In the genomic region with DNA sequence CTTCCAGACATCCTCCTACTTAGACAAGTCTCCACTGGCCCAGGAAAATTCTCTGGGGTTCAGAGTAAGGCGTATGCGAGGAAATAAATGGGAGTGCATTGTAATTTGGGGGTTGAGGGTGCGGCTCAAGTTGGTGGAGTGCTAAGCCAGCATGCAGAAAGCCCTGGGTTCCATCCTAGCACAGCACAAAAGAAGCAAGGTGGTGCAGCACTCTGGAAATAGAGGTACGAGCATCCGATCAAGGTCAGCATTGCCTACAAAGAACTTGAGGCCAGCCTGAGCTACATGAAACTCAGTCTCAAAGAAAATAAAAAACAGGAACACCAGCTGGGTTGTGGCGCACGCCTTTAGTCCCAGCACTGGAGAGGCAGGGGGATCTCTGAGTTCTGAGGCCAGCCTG, we compare ENCODE assay signal across 9 mouse cellular contexts. TPM values are rescaled to one million over a fixed set of nuclear protein-coding genes. Genes with fewer than 3 reads are reported as not detected.
DNase-seq lines count a peak whose midpoint lies in the region; ATAC-seq and TF ChIP-seq lines count a peak whose summit lies in the region.
"Had no signal": no experiment of that assay in that cellular context is flagged by ENCODE, and none has a peak within 500 bp of the region (broad histone marks: within the 10 kb centered on the region; RNA-seq: fewer than 3 reads in every experiment).

Gene Nanos3 (minus strand): TSS at position 101 of the 400 bp plus-strand sequence.

- H3K9ac ChIP-seq in heart, embryonic 14.5 days (ENCODE audit: low read length), result peak within 1 kb of the TSS; percentile 97
- H3K9ac ChIP-seq in ES-E14 (ENCODE audit: insufficient read depth, low read depth, low read length, poor library complexity, severe bottlenecking), result peak within 1 kb of the TSS; percentile 88

- H3K27ac ChIP-seq in heart, embryonic 14.5 days (replicated peaks in 1 of 2; ENCODE audit: control insufficient read depth in 1 of 2, insufficient read depth in 1 of 2, low read depth in 2 of 2, low read length in 2 of 2), result peak within 1 kb of the TSS in 1 of 2 experiments; percentile 78; a peak in 1 of 4 replicates
- peak within 1 kb of the TSS; percentile 71; the same call in 1 of the 2 replicates for H3K27ac ChIP-seq in ES-E14 (ENCODE audit: insufficient read depth, low read depth, low read length, poor library complexity, severe bottlenecking)
- H3K27ac ChIP-seq in hindbrain, embryonic 10.5 days, result peak within 1 kb of the TSS; percentile 100
- H3K27ac ChIP-seq in midbrain, embryonic 10.5 days (replicated peaks), result peak within 1 kb of the TSS; percentile 100

- in situ Hi-C loops in ES-E14 (cut with MboI; ENCODE audit: low sequenced_read_pairs in 2 of 2, unreplicated experiment in 2 of 2), result no loop called here

- WGBS in heart, embryonic 14.5 days, result 99% methylated on average over 7 of the region's 7 CpGs
- 92% methylated on average over 7 of the region's 7 CpGs for WGBS in hindbrain, embryonic 10.5 days
- WGBS in midbrain, embryonic 10.5 days, result 90% methylated on average over 7 of the region's 7 CpGs

- no peaks in the 10 kb centered on the region for H3K9me3 ChIP-seq in heart, embryonic 14.5 days (ENCODE audit: control insufficient read depth, low read length)
- no peaks in the 10 kb centered on the region for H3K9me3 ChIP-seq in ES-E14 (ENCODE audit: control insufficient read depth, insufficient read depth, low read depth, low read length)
- H3K9me3 ChIP-seq in hindbrain, embryonic 10.5 days, result 0 out of 2 replicates have a peak, but pooled peaks cover 5% of the 10 kb centered on the region
- H3K9me3 ChIP-seq in midbrain, embryonic 10.5 days (replicated peaks), result peaks cover 4% of the 10 kb centered on the region; the same call in 1 of the 2 replicates

- peak within 1 kb of the TSS; percentile 77 to 82 for H3K4me3 ChIP-seq in heart, embryonic 14.5 days (ENCODE audit: control insufficient read depth in 1 of 2, insufficient read depth in 1 of 2, low read depth in 1 of 2, low read length in 2 of 2)
- H3K4me3 ChIP-seq in ES-E14 (ENCODE audit: insufficient read depth in 1 of 2, low read depth in 1 of 2, low read length in 2 of 2, poor library complexity in 1 of 2, severe bottlenecking in 1 of 2), result peak within 1 kb of the TSS; percentile 65 to 86
- H3K4me3 ChIP-seq in hindbrain, embryonic 10.5 days, result peak within 1 kb of the TSS; percentile 91
- peak within 1 kb of the TSS; percentile 94 for H3K4me3 ChIP-seq in midbrain, embryonic 10.5 days

- DNase-seq in heart, adult 18-20 months, result no peak
- DNase-seq in ES-E14 (ENCODE audit: low read depth, low spot score), result no peak
- no peak for DNase-seq in hindbrain, embryonic 10.5 days (ENCODE audit: low spot score)
- DNase-seq in midbrain, embryonic 10.5 days (ENCODE audit: low spot score), result no peak
- no peak for DNase-seq in urinary bladder, postnatal 14 days (ENCODE audit: low spot score)
- no peak for DNase-seq in urinary bladder, adult 18-20 months (ENCODE audit: low spot score in 2 of 2)
- DNase-seq: cerebellum, adult 8-10 months had no signal

- peaks cover 20 to 35% of the 10 kb centered on the region in 2 experiments for H3K4me1 ChIP-seq in heart, embryonic 14.5 days (ENCODE audit: control insufficient read depth in 2 of 2, insufficient read depth in 2 of 2, low read length in 2 of 2)
- peaks cover 9 to 23% of the 10 kb centered on the region in 2 experiments for H3K4me1 ChIP-seq in ES-E14 (ENCODE audit: control insufficient read depth in 2 of 2, insufficient read depth in 2 of 2, low read length in 2 of 2, poor library complexity in 1 of 2)
- peaks cover 60% of the 10 kb centered on the region for H3K4me1 ChIP-seq in hindbrain, embryonic 10.5 days (replicated peaks)
- H3K4me1 ChIP-seq in midbrain, embryonic 10.5 days, result peaks cover 55% of the 10 kb centered on the region

- H3K27me3 ChIP-seq in heart, embryonic 14.5 days (ENCODE audit: control insufficient read depth, insufficient read depth, low read length), result no peaks in the 10 kb centered on the region
- peaks cover 32% of the 10 kb centered on the region for H3K27me3 ChIP-seq in hindbrain, embryonic 10.5 days (ENCODE audit: insufficient read depth, poor library complexity, severe bottlenecking)
- peaks cover 40% of the 10 kb centered on the region for H3K27me3 ChIP-seq in midbrain, embryonic 10.5 days (ENCODE audit: low read depth, poor library complexity, severe bottlenecking)

- H3K4me2 ChIP-seq in heart, embryonic 14.5 days (ENCODE audit: low read length), result peak within 1 kb of the TSS; percentile 92

- no peak for ATAC-seq in heart, embryonic 14.5 days (ENCODE audit: insufficient number of reproducible peaks, insufficient read depth, low FRiP score, low read depth)
- no peak for ATAC-seq in cerebellum, adult (ENCODE audit: insufficient number of reproducible peaks, low FRiP score, low TSS enrichment)

- H3K36me3 ChIP-seq in heart, embryonic 14.5 days (ENCODE audit: control insufficient read depth, insufficient read depth, low read length), result no peaks in the 10 kb centered on the region
- H3K36me3 ChIP-seq in ES-E14 (ENCODE audit: control insufficient read depth, insufficient read depth, low read length, poor library complexity, severe bottlenecking), result no peaks in the 10 kb centered on the region
- no peaks in the 10 kb centered on the region for H3K36me3 ChIP-seq in hindbrain, embryonic 10.5 days
- 0 out of 2 replicates have a peak, but pooled peaks cover 5% of the 10 kb centered on the region for H3K36me3 ChIP-seq in midbrain, embryonic 10.5 days

TF ChIP-seq in ES-E14, 5 proteins besides CTCF, POLR2A, EP300 and RAD21:
- TF ChIP-seq HCFC1 (IDR thresholded peaks at IDR 0.05; ENCODE audit: borderline replicate concordance, insufficient read depth, low read length) (no peak), ZNF384 (IDR thresholded peaks at IDR 0.05; ENCODE audit: low read depth, low read length) (no peak), CHD2 (IDR thresholded peaks at IDR 0.05; ENCODE audit: low read depth, low read length) (no peak), MAFK (IDR thresholded peaks at IDR 0.05; ENCODE audit: insufficient read depth, low read depth, low read length) (no peak), ZC3H11A (IDR thresholded peaks at IDR 0.05; ENCODE audit: borderline replicate concordance, low read depth, low read length) (no peak)

RNA-seq across cellular contexts. Expression of gene Nanos3, which starts in this region (rescaled TPM):
- 2.4 and 3.8 TPM in 2 replicates for polyA plus RNA-seq in heart, embryonic 14.5 days (2014; fragmentation: Nextera tagmentation; extraction: Ambion mirVana)
- 1 to 10 TPM in 1 of 2 experiments, not detected in 1; 1.2 TPM for total RNA-seq in heart, adult 18-20 months (2021)
- 7.0 and 9.9 TPM in 2 replicates for total RNA-seq in ES-E14 (2012; rRNA removed)
- polyA plus RNA-seq in hindbrain, embryonic 10.5 days (2016; fragmentation: Nextera tagmentation; extraction: Ambion mirVana), result 2.5 and 6.8 TPM in 2 replicates
- polyA plus RNA-seq in midbrain, embryonic 10.5 days (2016; fragmentation: Nextera tagmentation; extraction: Ambion mirVana), result 3.0 and 5.6 TPM in 2 replicates
